Mouse (Mus musculus): ENCODE measurements at regions not wholly inside any gene's neighbourhood (a gene's known extent, or its start where the extent isn't known, plus 50 kb on each side); places are given as distances from the start of the nearest gene placed in this dataset.

- H3K27ac ChIP-seq = 0 out of 2 replicates have a peak overlapping the region, but pooled peaks have one; percentile 20
- no peak for DNase-seq (ENCODE audit: extremely low spot score, low spot score)
- no peaks in the 10 kb centered on the region for H3K36me3 ChIP-seq (replicated peaks)
- peaks cover 32% of the 10 kb centered on the region for H3K4me1 ChIP-seq
- no peaks in the 10 kb centered on the region for H3K9me3 ChIP-seq
- H3K4me3 ChIP-seq = no peak overlapping the region
- no peaks in the 10 kb centered on the region for H3K27me3 ChIP-seq (ENCODE audit: poor library complexity, severe bottlenecking)
- 84% methylated on average over 4 of the region's 4 CpGs for WGBS
Observed at GRCm38 (mm10) chr9:67111836-67112584, 62.8 kb upstream of the Tpm1 start.

- DNase-seq (ENCODE audit: extremely low spot score, low spot score) = no peak
- Histone ChIP-seq H3K4me1 (peaks cover 44% of the 10 kb centered on the region), H3K9me3 (no peaks in the 10 kb centered on the region), H3K4me3 (no peak overlapping the region), H3K27me3 (ENCODE audit: poor library complexity, severe bottlenecking) (no peaks in the 10 kb centered on the region), H3K27ac (no peak overlapping the region), H3K36me3 (replicated peaks) (no peaks in the 10 kb centered on the region)
- WGBS = 68% methylated on average over 3 of the region's 3 CpGs
Observed at GRCm38 (mm10) chr9:67107938-67108337, 58.7 kb upstream of the Tpm1 start.

- WGBS = 31% methylated on average over 9 of the region's 9 CpGs
- Histone ChIP-seq H3K27me3 (ENCODE audit: poor library complexity, severe bottlenecking) (no peaks in the 10 kb centered on the region), H3K4me1 (peaks cover 41% of the 10 kb centered on the region), H3K9me3 (no peaks in the 10 kb centered on the region), H3K27ac (peak overlapping the region; percentile 70), H3K36me3 (replicated peaks) (no peaks in the 10 kb centered on the region), H3K4me3 (no peak overlapping the region)
- peak; percentile 24 for DNase-seq (ENCODE audit: extremely low spot score, low spot score)
Observed at GRCm38 (mm10) chr9:67105867-67106266, 56.7 kb upstream of the Tpm1 start.

- no peak for DNase-seq (ENCODE audit: extremely low spot score, low spot score)
- H3K36me3 ChIP-seq (replicated peaks) = no peaks in the 10 kb centered on the region
- H3K4me1 ChIP-seq = peaks cover 45% of the 10 kb centered on the region
- no peak overlapping the region for H3K4me3 ChIP-seq
- 82% methylated on average over 2 of the region's 2 CpGs for WGBS
- 0 out of 2 replicates have a peak overlapping the region, but pooled peaks have one; percentile 70 for H3K27ac ChIP-seq
- H3K9me3 ChIP-seq = no peaks in the 10 kb centered on the region
- no peaks in the 10 kb centered on the region for H3K27me3 ChIP-seq (ENCODE audit: poor library complexity, severe bottlenecking)
Observed at GRCm38 (mm10) chr9:67105216-67105615, 56.0 kb upstream of the Tpm1 start.

GRCm38 (mm10) chr9:67104616-67105015 is 55.4 kb upstream of the Tpm1 start:
- Histone ChIP-seq H3K9me3 (no peaks in the 10 kb centered on the region), H3K27ac (no peak overlapping the region), H3K36me3 (replicated peaks) (no peaks in the 10 kb centered on the region), H3K4me3 (no peak overlapping the region), H3K27me3 (ENCODE audit: poor library complexity, severe bottlenecking) (no peaks in the 10 kb centered on the region), H3K4me1 (peaks cover 45% of the 10 kb centered on the region)
- 79% methylated on average over 4 of the region's 4 CpGs for WGBS
- DNase-seq (ENCODE audit: extremely low spot score, low spot score) = no peak

- Histone ChIP-seq H3K36me3 (replicated peaks) (no peaks in the 10 kb centered on the region), H3K27me3 (ENCODE audit: poor library complexity, severe bottlenecking) (no peaks in the 10 kb centered on the region), H3K4me3 (no peak overlapping the region), H3K4me1 (peaks cover 35% of the 10 kb centered on the region), H3K27ac (0 out of 2 replicates have a peak overlapping the region, but pooled peaks have one; percentile 36), H3K9me3 (no peaks in the 10 kb centered on the region)
- WGBS = 75% methylated on average over 6 of the region's 6 CpGs
- no peak for DNase-seq (ENCODE audit: extremely low spot score, low spot score)
Observed at GRCm38 (mm10) chr9:67102578-67102977, 53.4 kb upstream of the Tpm1 start.

GRCm38 (mm10) chr9:67099471-67099870 is 50.3 kb upstream of the Tpm1 start:
- no peaks in the 10 kb centered on the region for H3K36me3 ChIP-seq (replicated peaks)
- DNase-seq (ENCODE audit: extremely low spot score, low spot score) = no peak
- no peaks in the 10 kb centered on the region for H3K9me3 ChIP-seq
- H3K4me1 ChIP-seq = peaks cover 18% of the 10 kb centered on the region; the same call in 1 of the 2 replicates
- no peak overlapping the region for H3K27ac ChIP-seq
- 79% methylated on average over 6 of the region's 6 CpGs for WGBS
- H3K4me3 ChIP-seq = no peak overlapping the region
- no peaks in the 10 kb centered on the region for H3K27me3 ChIP-seq (ENCODE audit: poor library complexity, severe bottlenecking)

Measured in forebrain, embryonic 10.5 days (tissue).